Mouse (Mus musculus): ENCODE measurements at regions not wholly inside any gene's neighbourhood (a gene's known extent, or its start where the extent isn't known, plus 50 kb on each side); places are given as distances from the start of the nearest gene placed in this dataset.
A peak's percentile ranks its signal among the peaks of the same experiment; 100 is the strongest.

DNA sequence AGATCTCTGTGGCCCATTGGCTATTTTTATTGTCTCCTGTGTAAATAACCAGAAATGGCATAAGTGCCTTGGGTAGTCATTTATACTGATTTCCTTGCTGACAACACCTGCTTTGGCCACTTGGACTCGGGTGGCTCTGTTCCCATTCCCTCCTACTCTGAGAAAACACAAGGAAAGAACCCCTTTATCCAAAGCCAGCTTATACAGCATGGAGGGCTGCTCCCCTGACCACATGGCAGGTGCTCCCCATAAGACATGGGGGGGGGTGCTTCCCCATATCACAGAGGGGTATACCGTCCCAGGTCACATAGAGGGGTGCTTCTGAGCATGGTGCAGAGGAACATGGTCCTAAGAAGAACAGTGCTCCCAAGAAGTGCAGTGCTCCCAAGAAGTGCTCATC is 57.8 kb upstream of the 1700021F07Rik start:
- DNase-seq (ENCODE audit: extremely low spot score in 1 of 2, low spot score in 2 of 2): no peak
- no peak overlapping the region for H3K4me3 ChIP-seq
- no peak for TF ChIP-seq CTCF (IDR thresholded peaks at IDR 0.05)
- intact Hi-C loops (cut with DNase I): no loop called here
- H3K27ac ChIP-seq: no peak overlapping the region

DNA sequence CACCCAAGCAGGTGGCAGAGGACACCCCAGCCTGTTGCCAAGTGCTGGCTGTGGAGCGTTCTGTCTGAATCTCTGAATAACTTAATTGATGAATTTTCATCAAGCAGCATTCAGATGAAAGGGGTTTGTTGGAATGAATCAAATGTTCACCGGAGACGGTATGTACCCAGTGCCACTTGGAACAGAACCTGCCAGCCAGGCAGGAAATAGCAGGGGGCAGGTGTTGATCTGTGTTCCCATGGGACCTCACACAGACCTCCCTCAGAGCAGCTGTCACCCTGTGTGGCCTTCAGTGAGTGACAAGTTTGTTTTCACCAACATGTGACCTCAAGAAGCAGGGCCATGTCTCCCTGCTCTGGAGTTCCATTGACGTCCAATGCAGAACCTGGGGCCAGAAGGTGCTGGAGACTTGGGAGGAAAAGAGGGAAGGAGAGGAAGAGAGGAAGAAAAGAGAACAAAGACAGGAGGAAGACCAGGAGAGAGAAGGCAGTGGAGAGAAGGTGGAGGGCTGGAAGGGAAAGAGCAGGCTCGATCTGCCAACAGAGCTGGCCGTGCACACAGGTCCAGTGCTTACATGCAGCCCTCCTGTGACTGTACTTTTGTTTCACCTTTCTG is 57.3 kb upstream of the 1700021F07Rik start:
- no peak for DNase-seq (ENCODE audit: extremely low spot score in 1 of 2, low spot score in 2 of 2)
- H3K27ac ChIP-seq: no peak overlapping the region
- intact Hi-C loops (cut with DNase I): no loop called here
- H3K4me3 ChIP-seq: no peak overlapping the region
- TF ChIP-seq CTCF (IDR thresholded peaks at IDR 0.05): no peak

DNA sequence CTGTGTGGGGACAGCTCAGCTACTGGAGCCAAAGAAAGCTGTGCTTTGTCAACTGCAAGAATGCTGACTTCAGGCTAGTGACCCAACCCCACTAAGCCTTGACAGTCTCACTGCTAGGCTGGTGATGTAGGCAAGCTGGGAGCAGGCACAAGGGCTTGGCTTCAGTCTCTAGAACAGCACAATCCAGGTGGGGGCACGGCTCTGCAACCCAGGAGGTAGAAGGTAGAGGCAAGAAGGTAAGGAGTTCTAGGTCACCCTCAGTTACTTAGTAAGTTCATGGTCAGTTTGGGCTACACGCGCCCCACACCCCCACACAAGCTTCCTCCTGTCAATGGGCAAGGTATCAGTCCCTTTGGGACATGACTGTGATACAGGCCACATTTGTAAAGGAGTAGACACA is 54.2 kb upstream of the 1700021F07Rik start:
- no peak for TF ChIP-seq CTCF (IDR thresholded peaks at IDR 0.05)
- no peak overlapping the region for H3K27ac ChIP-seq
- intact Hi-C loops (cut with DNase I): no loop called here
- DNase-seq (ENCODE audit: extremely low spot score in 1 of 2, low spot score in 2 of 2): peak in 1 of 2 experiments; percentile 0
- H3K4me3 ChIP-seq: no peak overlapping the region

- H3K4me3 ChIP-seq: no peak overlapping the region
- no peak for TF ChIP-seq CTCF (IDR thresholded peaks at IDR 0.05)
- no peak for DNase-seq (ENCODE audit: extremely low spot score in 1 of 2, low spot score in 2 of 2)
- intact Hi-C loops (cut with DNase I): no loop called here
- no peak overlapping the region for H3K27ac ChIP-seq
These were observed 52.6 kb upstream of the 1700021F07Rik start for GRCm38 (mm10) chr2:173469756-173470155.

Data from left cerebral cortex, adult 2 months (tissue).